8 mouse cellular contexts compared by ENCODE assay signal in genomic region chr2:48949743-48950251, GRCm38 (mm10). TPM values are rescaled to one million over a fixed set of nuclear protein-coding genes. Genes with fewer than 3 reads are reported as not detected.
DNase-seq lines count a peak whose midpoint lies in the region; ATAC-seq and TF ChIP-seq lines count a peak whose summit lies in the region.

No protein-coding gene starts in this region.

- no peak for TF ChIP-seq POLR2A in limb, embryonic 14.5 days (IDR thresholded peaks at IDR 0.05; ENCODE audit: borderline replicate concordance, extremely low read depth, insufficient read depth, insufficient read length)

- WGBS in intestine, embryonic 16.5 days, result under 1% methylated on average over 8 of the region's 9 CpGs
- 2% methylated on average over 9 of the region's 9 CpGs for WGBS in limb, embryonic 14.5 days
- 0% methylated on average over 8 of the region's 9 CpGs for WGBS in midbrain, embryonic 14.5 days

- H3K9ac ChIP-seq in intestine, embryonic 16.5 days (ENCODE audit: low read depth, low read length), result peak overlapping the region; percentile 92
- peak overlapping the region; percentile 96 for H3K9ac ChIP-seq in limb, embryonic 14.5 days (ENCODE audit: low read depth, low read length, severe bottlenecking)
- peak overlapping the region; percentile 74 for H3K9ac ChIP-seq in midbrain, embryonic 14.5 days (replicated peaks; ENCODE audit: low read length)

- peak overlapping the region; percentile 65 for H3K4me2 ChIP-seq in intestine, embryonic 16.5 days (ENCODE audit: low read depth, low read length)
- peak overlapping the region; percentile 67 for H3K4me2 ChIP-seq in limb, embryonic 14.5 days (replicated peaks; ENCODE audit: low read depth, low read length, severe bottlenecking)
- H3K4me2 ChIP-seq in midbrain, embryonic 14.5 days (ENCODE audit: low read length), result peak overlapping the region; percentile 68

- peak; percentile 50 for DNase-seq in right cerebral cortex, adult 18-20 months
- DNase-seq in right cerebral cortex, postnatal 4 days, result no peak
- DNase-seq in gastrocnemius, postnatal 10 days, result peak; percentile 33
- no peak for DNase-seq in limb, embryonic 14.5 days (ENCODE audit: low spot score)
- peak; percentile 66 for DNase-seq in midbrain, embryonic 14.5 days
- DNase-seq in spleen, postnatal 14 days (ENCODE audit: low spot score in 2 of 2), result peak; percentile 11 to 18

- peak overlapping the region; percentile 97 for H3K4me3 ChIP-seq in intestine, embryonic 16.5 days (ENCODE audit: low read length)
- peak overlapping the region; percentile 94 for H3K4me3 ChIP-seq in limb, embryonic 14.5 days (replicated peaks; ENCODE audit: low read length)
- peak overlapping the region; percentile 75 for H3K4me3 ChIP-seq in midbrain, embryonic 14.5 days (replicated peaks; ENCODE audit: low read depth, low read length)

- no peaks in the 10 kb centered on the region for H3K27me3 ChIP-seq in intestine, embryonic 16.5 days (replicated peaks; ENCODE audit: control insufficient read depth, insufficient read depth, low read length)
- no peaks in the 10 kb centered on the region for H3K27me3 ChIP-seq in limb, embryonic 14.5 days (ENCODE audit: control insufficient read depth, insufficient read depth, low read length)
- H3K27me3 ChIP-seq in midbrain, embryonic 14.5 days (ENCODE audit: control insufficient read depth, insufficient read depth, low read length), result no peaks in the 10 kb centered on the region

- peak overlapping the region; percentile 95 for H3K27ac ChIP-seq in intestine, embryonic 16.5 days (ENCODE audit: low read length)
- peak overlapping the region; percentile 95 for H3K27ac ChIP-seq in limb, embryonic 14.5 days (replicated peaks; ENCODE audit: low read depth, low read length)
- peak overlapping the region; percentile 94 for H3K27ac ChIP-seq in midbrain, embryonic 14.5 days (replicated peaks; ENCODE audit: low read depth, low read length)

- H3K4me1 ChIP-seq in intestine, embryonic 16.5 days (ENCODE audit: control insufficient read depth, insufficient read depth, low read length), result peaks cover 4% of the 10 kb centered on the region
- H3K4me1 ChIP-seq in limb, embryonic 14.5 days (ENCODE audit: control insufficient read depth, insufficient read depth, low read length), result peaks cover 8% of the 10 kb centered on the region
- H3K4me1 ChIP-seq in midbrain, embryonic 14.5 days (ENCODE audit: control insufficient read depth, insufficient read depth, low read length), result peaks cover 13% of the 10 kb centered on the region

- H3K9me3 ChIP-seq in intestine, embryonic 16.5 days (ENCODE audit: control insufficient read depth, low read length), result no peaks in the 10 kb centered on the region
- H3K9me3 ChIP-seq in limb, embryonic 14.5 days (ENCODE audit: control insufficient read depth, low read length), result no peaks in the 10 kb centered on the region
- no peaks in the 10 kb centered on the region for H3K9me3 ChIP-seq in midbrain, embryonic 14.5 days (ENCODE audit: control insufficient read depth, low read length)

- peak; percentile 30 for ATAC-seq in common myeloid progenitor, adult 5-6 weeks (replicated peaks; ENCODE audit: low read depth, poor library complexity, severe bottlenecking)
- ATAC-seq in intestine, embryonic 16.5 days, result peak; percentile 62
- peak; percentile 44 for ATAC-seq in limb, embryonic 14.5 days (ENCODE audit: low FRiP score, low read depth)
- peak; percentile 72 for ATAC-seq in midbrain, embryonic 14.5 days (ENCODE audit: low FRiP score, low TSS enrichment)

- H3K36me3 ChIP-seq in intestine, embryonic 16.5 days (ENCODE audit: control insufficient read depth, insufficient read depth, low read length), result no peaks in the 10 kb centered on the region
- no peaks in the 10 kb centered on the region for H3K36me3 ChIP-seq in limb, embryonic 14.5 days (ENCODE audit: control insufficient read depth, insufficient read depth, low read length)
- no peaks in the 10 kb centered on the region for H3K36me3 ChIP-seq in midbrain, embryonic 14.5 days (ENCODE audit: control insufficient read depth, insufficient read depth, low read length)

RNA-seq across cellular contexts. Expression of gene Orc4, which starts 0.3 kb away (rescaled TPM):
- total RNA-seq in common myeloid progenitor, adult 5-6 weeks (2017), result 203 and 226 TPM in 2 replicates
- total RNA-seq in gastrocnemius, postnatal 10 days (2021), result 10 to 100 TPM; 29.3 to 35.8 TPM
- 69.3 and 86.5 TPM in 2 replicates for polyA plus RNA-seq in intestine, embryonic 16.5 days (2015; fragmentation: Nextera tagmentation; extraction: Ambion mirVana)
- polyA plus RNA-seq in limb, embryonic 14.5 days (2012; rRNA removed), result 65.9 and 74.8 TPM in 2 replicates
- polyA plus RNA-seq in limb, embryonic 14.5 days (2014; fragmentation: Nextera tagmentation; extraction: Ambion mirVana), result 91.5 and 102 TPM in 2 replicates
- 85.6 and 109 TPM in 2 replicates for polyA plus RNA-seq in midbrain, embryonic 14.5 days (2014; fragmentation: Nextera tagmentation; extraction: Ambion mirVana)

RNA-seq across cellular contexts. Expression of gene Mbd5, which starts 0.5 kb away (rescaled TPM):
- total RNA-seq in common myeloid progenitor, adult 5-6 weeks (2017), result 24.5 and 28.1 TPM in 2 replicates
- total RNA-seq in gastrocnemius, postnatal 10 days (2021), result 10 to 100 TPM; 33.2 to 38.0 TPM
- 17.3 and 18.1 TPM in 2 replicates for polyA plus RNA-seq in intestine, embryonic 16.5 days (2015; fragmentation: Nextera tagmentation; extraction: Ambion mirVana)
- polyA plus RNA-seq in limb, embryonic 14.5 days (2012; rRNA removed), result 12.9 and 14.3 TPM in 2 replicates
- polyA plus RNA-seq in limb, embryonic 14.5 days (2014; fragmentation: Nextera tagmentation; extraction: Ambion mirVana), result 28.9 and 30.9 TPM in 2 replicates
- polyA plus RNA-seq in midbrain, embryonic 14.5 days (2014; fragmentation: Nextera tagmentation; extraction: Ambion mirVana), result 30.8 and 40.5 TPM in 2 replicates

Comparison
In these comparisons a context has a peak if more than half of its experiments do, and no peak if none do; other contexts are left out.
1. DNase-seq: peak in right cerebral cortex, adult 18-20 months (single experiment), gastrocnemius, postnatal 10 days (single experiment), midbrain, embryonic 14.5 days (single experiment) and spleen, postnatal 14 days (2 of 2); none in right cerebral cortex, postnatal 4 days (single experiment) and limb, embryonic 14.5 days (single experiment).
2. Peak in every context shown above with its lines, with median percentiles within 50 percentile points of each other: ATAC-seq, H3K27ac ChIP-seq, H3K4me2 ChIP-seq, H3K4me3 ChIP-seq and H3K9ac ChIP-seq.